Mouse (Mus musculus) limb, embryonic 13.5 days (tissue): ENCODE results near the gene Entpd1. TPM values are rescaled to one million over a fixed set of nuclear protein-coding genes. Genes with fewer than 3 reads are reported as not detected.

Experiments
- ATAC-seq: fragments of 200-750 bp; cut with Nextera tagmentation; 2 replicates; pipeline ENCODE4 v1.8.0; 2017; ENCODE audit warnings: low read depth, moderate number of reproducible peaks, moderate TSS enrichment; ENCODE audit not compliant: low FRiP score
- H3K27ac ChIP-seq: fragments of 300-500 bp; sonication (generic); 2 replicates; pipeline ENCODE4 v1.5.1; 2015; ENCODE audit warnings: inconsistent platforms, mild to moderate bottlenecking, moderate library complexity
- H3K27me3 ChIP-seq: fragments of 300-500 bp; sonication (generic); 2 replicates; pipeline ENCODE4 v1.6.1; 2015; ENCODE audit warnings: mild to moderate bottlenecking, inconsistent platforms
- H3K36me3 ChIP-seq: fragments of 300-500 bp; sonication (generic); 2 replicates; pipeline ENCODE4 v1.6.1; 2015; ENCODE audit warnings: inconsistent platforms, mild to moderate bottlenecking, moderate library complexity
- H3K4me1 ChIP-seq: fragments of 300-500 bp; sonication (generic); 2 replicates; pipeline ENCODE4 v1.6.1; 2015; ENCODE audit warnings: inconsistent platforms
- H3K4me2 ChIP-seq: fragments of 300-500 bp; sonication (generic); replicated peaks from 2 replicates; pipeline ENCODE4 v1.6.1; 2015; ENCODE audit warnings: inconsistent platforms, mild to moderate bottlenecking, moderate library complexity
- H3K4me3 ChIP-seq: fragments of 300-500 bp; sonication (generic); 2 replicates; pipeline ENCODE4 v1.5.1; 2015; ENCODE audit warnings: moderate library complexity, mild to moderate bottlenecking, inconsistent platforms
- H3K9ac ChIP-seq: fragments of 300-500 bp; sonication (generic); 2 replicates; pipeline ENCODE4 v1.6.1; 2015; ENCODE audit warnings: mild to moderate bottlenecking, inconsistent platforms
- H3K9me3 ChIP-seq: fragments of 300-500 bp; sonication (generic); 2 replicates; pipeline ENCODE4 v1.6.1; 2016; ENCODE audit warnings: inconsistent platforms
- WGBS: fragments of 180-500 bp; shearing (Covaris S2); methylation state at CpG from one replicate; pipeline ENCODE4 v1.1.7; 2015; 5-methylcytosine and 5-hydroxymethylcytosine counted together
- polyA plus RNA-seq: library from polyadenylated mRNA; unstranded; fragments of >200 nt; fragmentation: Nextera tagmentation; extraction: Ambion mirVana; gene quantifications from 2 replicates; pipeline ENCODE4 v1.2.1, GENCODE M21; 2015

Gene Entpd1
- polyA plus RNA-seq, 1 experiment from 2014 or later: 5.5 TPM

- Histone ChIP-seq H3K27me3 (no peaks in the 10 kb centered on the region), H3K9me3 (no peaks in the 10 kb centered on the region), H3K4me3 (no peak overlapping the region), H3K9ac (no peak overlapping the region), H3K27ac (no peak overlapping the region), H3K4me2 (no peak overlapping the region; the same call in 1 of the 2 replicates), H3K4me1 (peaks cover 7% of the 10 kb centered on the region), H3K36me3 (no peaks in the 10 kb centered on the region)
- no peak for ATAC-seq
- WGBS: 49% methylated on average over 13 of the region's 15 CpGs
These were observed 176.0 kb downstream of the Entpd1 start for GRCm38 (mm10) chr19:40788004-40788714.

- Histone ChIP-seq H3K9me3 (no peaks in the 10 kb centered on the region), H3K27me3 (no peaks in the 10 kb centered on the region), H3K36me3 (no peaks in the 10 kb centered on the region), H3K4me2 (no peak overlapping the region), H3K27ac (no peak overlapping the region), H3K9ac (no peak overlapping the region), H3K4me3 (no peak overlapping the region), H3K4me1 (peaks cover 7% of the 10 kb centered on the region)
- WGBS: 48% methylated on average over 2 of the region's 2 CpGs
- ATAC-seq: no peak
These were observed 176.5 kb downstream of the Entpd1 start for GRCm38 (mm10) chr19:40788715-40789084.

Other genes with a start within 250 kb of the Entpd1 start
- 52.2 and 54.7 TPM in 2 replicates for gene Sorbs1, start 98.6 kb upstream of the Entpd1 start, polyA plus RNA-seq
- gene Aldh18a1, start 23.9 kb upstream of the Entpd1 start, polyA plus RNA-seq: 80.7 and 82.5 TPM in 2 replicates
- 13.4 and 14.6 TPM in 2 replicates for gene Tctn3, start 133 bp upstream of the Entpd1 start, polyA plus RNA-seq
- 0.22 and 0.25 TPM in 2 replicates for gene Cc2d2b, start 136.4 kb downstream of the Entpd1 start, polyA plus RNA-seq
- 17.7 and 18.2 TPM in 2 replicates for gene Ccnj, start 218.9 kb downstream of the Entpd1 start, polyA plus RNA-seq